Mouse (Mus musculus) lung, embryonic 15.5 days (tissue): ENCODE measurements around the gene Acss1. TPM values are rescaled to one million over a fixed set of nuclear protein-coding genes. Genes with fewer than 3 reads are reported as not detected.
A peak's percentile ranks its signal among the peaks of the same experiment; 100 is the strongest.

Source experiments
- ATAC-seq: fragments of 200-750 bp; cut with Nextera tagmentation; 2 replicates; pipeline ENCODE4 v1.8.0; 2017; ENCODE audit warnings: moderate number of reproducible peaks, borderline replicate concordance; ENCODE audit not compliant: low FRiP score, low TSS enrichment; ENCODE audit errors: extremely low read depth
- H3K27ac ChIP-seq: fragments of 300-500 bp; sonication (generic); 2 replicates; pipeline ENCODE4 v1.5.1; 2015; ENCODE audit warnings: moderate library complexity, mild to moderate bottlenecking, inconsistent platforms
- H3K27me3 ChIP-seq: fragments of 300-500 bp; sonication (generic); 2 replicates; pipeline ENCODE4 v1.6.1; 2015; ENCODE audit warnings: inconsistent platforms
- H3K36me3 ChIP-seq: fragments of 300-500 bp; sonication (generic); 2 replicates; pipeline ENCODE4 v1.6.1; 2015; ENCODE audit warnings: inconsistent platforms
- H3K4me1 ChIP-seq: fragments of 300-500 bp; sonication (generic); 2 replicates; pipeline ENCODE4 v1.6.1; 2015; ENCODE audit warnings: inconsistent platforms
- H3K4me2 ChIP-seq: fragments of 300-500 bp; sonication (generic); 2 replicates; pipeline ENCODE4 v1.6.1; 2015; ENCODE audit warnings: inconsistent platforms, mild to moderate bottlenecking, moderate library complexity
- H3K4me3 ChIP-seq: fragments of 300-500 bp; sonication (generic); 2 replicates; pipeline ENCODE4 v1.5.1; 2015; ENCODE audit warnings: mild to moderate bottlenecking, inconsistent platforms
- H3K9ac ChIP-seq: fragments of 300-500 bp; sonication (generic); 2 replicates; pipeline ENCODE4 v1.6.1; 2015; ENCODE audit warnings: inconsistent platforms
- H3K9me3 ChIP-seq: fragments of 300-500 bp; sonication (generic); 2 replicates; pipeline ENCODE4 v1.6.1; 2016; ENCODE audit warnings: inconsistent platforms
- WGBS: fragments of 180-500 bp; shearing (Covaris S2); methylation state at CpG from one replicate; pipeline ENCODE4 v1.1.7; 2015; 5-methylcytosine and 5-hydroxymethylcytosine counted together
- polyA plus RNA-seq: library from polyadenylated mRNA; unstranded; fragments of >200 nt; fragmentation: Nextera tagmentation; extraction: Ambion mirVana; gene quantifications from 2 replicates; pipeline ENCODE4 v1.2.1, GENCODE M21; 2015

Acss1 gene
- polyA plus RNA-seq, 1 experiment from 2014 or later, result 8.8 TPM

DNA sequence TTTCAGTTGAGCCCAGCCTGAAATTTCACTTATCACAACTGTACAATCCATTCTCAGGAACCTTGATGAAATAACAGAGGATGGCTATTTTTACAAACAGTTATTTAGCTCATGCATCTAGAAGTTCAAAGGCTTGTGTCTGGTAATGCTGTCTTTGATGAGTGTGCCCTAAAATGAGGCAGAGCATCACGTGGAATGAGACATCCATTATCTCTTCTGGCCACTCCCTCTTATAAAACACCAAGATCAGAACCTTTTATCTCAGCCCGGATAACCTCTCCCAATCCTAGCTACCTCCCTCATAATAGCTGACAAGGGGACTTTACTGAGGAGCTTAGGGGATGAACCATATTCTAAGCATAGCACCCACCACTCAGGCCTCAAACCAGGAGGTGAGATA lies 3.3 kb downstream of the Acss1 start:
- no peak for ATAC-seq
- Histone ChIP-seq H3K9ac (no peak overlapping the region), H3K4me3 (no peak overlapping the region), H3K9me3 (no peaks in the 10 kb centered on the region), H3K4me2 (no peak overlapping the region), H3K27ac (no peak overlapping the region), H3K36me3 (no peaks in the 10 kb centered on the region), H3K27me3 (peaks cover 10% of the 10 kb centered on the region; the same call in 1 of the 2 replicates), H3K4me1 (peaks cover 38% of the 10 kb centered on the region)
- 61% methylated on average over 2 of the region's 2 CpGs for WGBS

DNA sequence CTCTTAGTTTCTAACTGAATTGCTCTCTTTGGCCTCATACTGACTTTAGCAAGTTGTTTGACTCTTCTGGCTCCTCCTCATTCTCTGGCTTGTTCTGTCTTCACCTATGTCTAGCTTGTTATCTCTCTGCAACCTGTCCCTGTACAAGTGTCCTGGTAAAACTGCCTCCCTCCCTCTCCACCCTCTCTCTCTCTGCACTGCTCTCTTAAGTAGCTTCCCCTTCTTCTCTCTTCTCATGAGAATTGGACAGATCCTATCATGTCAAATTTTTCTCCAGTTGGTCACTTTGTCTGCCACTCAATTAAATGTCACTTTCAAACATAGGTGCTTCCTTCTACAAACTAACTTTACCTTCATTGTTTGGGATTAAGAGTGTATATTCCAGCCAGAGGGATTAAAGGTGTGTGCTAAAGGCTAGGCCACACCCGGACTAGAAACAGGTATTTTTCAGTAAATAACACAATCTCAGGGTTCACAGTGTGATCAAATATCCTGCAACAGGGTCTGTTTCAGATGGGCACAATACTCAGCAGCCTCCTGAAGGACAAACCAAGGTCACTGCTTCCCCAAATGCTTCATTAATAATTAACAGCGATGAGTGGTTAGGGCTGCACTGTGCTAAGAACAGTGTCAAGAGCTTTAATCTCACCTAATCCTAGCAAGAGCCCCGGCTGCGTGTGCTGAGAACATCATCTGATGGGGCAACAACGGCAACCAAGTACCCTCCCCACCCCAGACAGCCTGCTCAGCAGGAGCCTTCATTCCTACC lies 4.0 kb downstream of the Acss1 start:
- 69% methylated on average over 5 of the region's 5 CpGs for WGBS
- peaks cover 38% of the 10 kb centered on the region for H3K4me1 ChIP-seq
- no peak overlapping the region for H3K4me3 ChIP-seq
- H3K4me2 ChIP-seq, result no peak overlapping the region
- no peak overlapping the region for H3K9ac ChIP-seq
- peaks cover 10% of the 10 kb centered on the region; the same call in 1 of the 2 replicates for H3K27me3 ChIP-seq
- H3K27ac ChIP-seq, result peak overlapping the region; percentile 15; the same call in 1 of the 2 replicates
- no peak for ATAC-seq
- no peaks in the 10 kb centered on the region for H3K36me3 ChIP-seq
- H3K9me3 ChIP-seq, result no peaks in the 10 kb centered on the region

DNA sequence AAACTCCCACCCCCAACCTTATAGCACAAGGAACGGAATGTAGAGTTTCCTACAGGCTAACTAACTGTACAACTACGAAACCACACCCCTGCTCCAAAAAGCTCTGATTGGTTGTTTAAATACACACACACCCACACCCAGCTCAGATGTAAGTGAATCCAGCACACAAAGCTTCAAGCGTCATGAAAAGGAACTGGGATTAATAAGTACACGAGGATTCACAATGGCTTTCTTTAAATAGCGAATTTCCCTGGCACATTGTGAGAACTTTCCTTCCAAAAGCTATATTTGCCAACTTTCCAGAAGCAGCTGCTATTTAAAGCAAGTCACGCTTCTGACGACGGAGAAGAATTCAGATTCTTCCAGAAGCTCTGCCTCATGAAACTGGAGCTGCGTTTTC lies 5.0 kb downstream of the Acss1 start:
- H3K4me2 ChIP-seq, result 0 out of 2 replicates have a peak overlapping the region, but pooled peaks have one; percentile 2
- WGBS, result 31% methylated on average over 9 of the region's 9 CpGs
- no peak for ATAC-seq
- H3K4me3 ChIP-seq, result no peak overlapping the region
- H3K27me3 ChIP-seq, result peaks cover 10% of the 10 kb centered on the region; the same call in 1 of the 2 replicates
- no peaks in the 10 kb centered on the region for H3K9me3 ChIP-seq
- no peaks in the 10 kb centered on the region for H3K36me3 ChIP-seq
- peaks cover 30% of the 10 kb centered on the region for H3K4me1 ChIP-seq
- 0 out of 2 replicates have a peak overlapping the region, but pooled peaks have one; percentile 4 for H3K27ac ChIP-seq
- H3K9ac ChIP-seq, result no peak overlapping the region

DNA sequence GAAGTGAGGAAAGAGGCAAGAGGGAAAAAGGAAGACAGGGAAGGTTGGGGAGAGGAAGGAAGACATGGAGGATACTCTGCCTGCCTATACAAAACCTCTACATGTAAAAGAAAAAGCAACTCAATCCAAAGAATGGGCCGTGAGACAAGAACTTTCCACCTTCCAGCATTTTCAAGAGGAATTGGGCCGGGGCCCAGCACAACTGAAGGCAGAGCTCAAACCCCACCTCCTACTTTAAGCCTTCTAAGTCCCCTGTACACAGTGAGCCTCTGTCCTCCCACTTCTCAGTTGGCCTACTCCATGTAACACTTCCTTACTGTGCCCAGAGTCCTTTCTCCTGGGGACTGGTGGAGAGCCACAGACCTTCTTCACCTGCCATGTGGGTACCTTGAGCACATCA lies 6.3 kb downstream of the Acss1 start:
- Histone ChIP-seq H3K9ac (no peak overlapping the region), H3K27ac (no peak overlapping the region), H3K4me3 (no peak overlapping the region), H3K9me3 (no peaks in the 10 kb centered on the region), H3K4me2 (no peak overlapping the region), H3K4me1 (peaks cover 17% of the 10 kb centered on the region), H3K27me3 (peaks cover 4% of the 10 kb centered on the region; the same call in 1 of the 2 replicates), H3K36me3 (no peaks in the 10 kb centered on the region)
- WGBS, result 86% methylated on average over 2 of the region's 2 CpGs
- no peak for ATAC-seq

DNA sequence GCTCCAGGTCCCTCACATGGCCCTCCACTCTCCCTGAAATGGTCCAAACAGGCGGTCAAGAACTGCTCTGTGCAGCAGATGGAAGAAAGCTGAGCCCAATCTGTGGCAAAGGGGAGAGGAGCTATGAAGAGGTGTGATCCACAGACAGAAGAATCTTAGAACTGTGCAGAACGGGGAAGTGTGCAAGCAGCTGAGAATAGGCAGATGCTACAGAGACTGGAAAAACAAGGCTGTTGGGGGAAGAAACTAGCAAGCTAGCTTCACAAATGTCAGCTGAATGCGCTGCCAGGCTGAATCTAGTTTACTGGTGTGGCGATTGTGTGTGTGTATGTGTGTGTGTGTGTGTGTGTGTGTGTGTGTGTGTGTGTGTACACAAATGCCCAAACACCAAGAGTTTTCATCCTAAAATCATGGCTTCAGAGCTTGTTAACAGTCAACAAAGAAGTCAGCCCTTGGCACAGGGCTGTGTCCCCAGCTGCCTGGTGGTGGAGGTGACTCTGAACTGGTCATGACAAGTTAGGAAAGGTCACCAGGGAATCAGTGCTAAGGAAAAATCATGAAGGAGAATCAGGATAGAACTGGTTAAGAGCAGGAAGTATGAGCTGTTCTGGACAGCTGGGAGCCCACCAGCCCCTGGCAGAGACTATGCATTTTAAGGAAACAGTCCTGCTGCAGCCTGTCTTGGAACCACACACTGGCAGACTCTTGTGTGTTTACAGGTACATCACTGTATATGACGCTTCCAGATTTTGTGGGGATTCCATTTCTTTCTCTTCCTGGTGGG lies 7.4 kb downstream of the Acss1 start:
- no peaks in the 10 kb centered on the region for H3K27me3 ChIP-seq
- H3K27ac ChIP-seq, result no peak overlapping the region

DNA sequence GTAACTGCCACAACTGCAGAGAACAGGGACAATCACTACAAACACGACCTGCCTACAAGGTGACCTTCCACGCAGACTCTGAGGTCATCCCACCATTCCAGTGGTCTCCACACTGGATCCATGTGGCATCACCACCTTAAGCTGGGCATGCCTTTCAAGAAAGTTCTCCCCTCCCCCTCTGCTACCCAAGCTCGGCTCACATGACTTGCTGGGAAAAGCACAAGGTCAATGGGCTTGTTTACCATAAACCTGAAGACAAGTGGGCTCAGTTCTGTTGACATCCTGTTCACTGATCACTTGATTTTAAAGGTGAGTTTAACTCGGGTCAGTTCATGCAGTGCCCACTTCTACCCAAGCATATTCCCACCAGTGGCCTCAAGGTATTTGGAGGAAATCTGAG lies 8.3 kb downstream of the Acss1 start:
- Histone ChIP-seq H3K27me3 (no peaks in the 10 kb centered on the region), H3K36me3 (no peaks in the 10 kb centered on the region), H3K9me3 (no peaks in the 10 kb centered on the region), H3K4me3 (no peak overlapping the region), H3K9ac (no peak overlapping the region), H3K27ac (no peak overlapping the region), H3K4me2 (no peak overlapping the region), H3K4me1 (peaks cover 8% of the 10 kb centered on the region; the same call in 1 of the 2 replicates)
- ATAC-seq, result no peak
- WGBS, result 43% methylated on average over 4 of the region's 4 CpGs

More for the DNA sequence above, 7.4 kb downstream of the Acss1 start:
- no peaks in the 10 kb centered on the region for H3K9me3 ChIP-seq
- H3K4me3 ChIP-seq, result no peak overlapping the region
- H3K36me3 ChIP-seq, result no peaks in the 10 kb centered on the region
- 77% methylated on average over 5 of the region's 5 CpGs for WGBS
- ATAC-seq, result no peak
- H3K4me2 ChIP-seq, result no peak overlapping the region
- H3K9ac ChIP-seq, result no peak overlapping the region
- H3K4me1 ChIP-seq, result peaks cover 12% of the 10 kb centered on the region; the same call in 1 of the 2 replicates

DNA sequence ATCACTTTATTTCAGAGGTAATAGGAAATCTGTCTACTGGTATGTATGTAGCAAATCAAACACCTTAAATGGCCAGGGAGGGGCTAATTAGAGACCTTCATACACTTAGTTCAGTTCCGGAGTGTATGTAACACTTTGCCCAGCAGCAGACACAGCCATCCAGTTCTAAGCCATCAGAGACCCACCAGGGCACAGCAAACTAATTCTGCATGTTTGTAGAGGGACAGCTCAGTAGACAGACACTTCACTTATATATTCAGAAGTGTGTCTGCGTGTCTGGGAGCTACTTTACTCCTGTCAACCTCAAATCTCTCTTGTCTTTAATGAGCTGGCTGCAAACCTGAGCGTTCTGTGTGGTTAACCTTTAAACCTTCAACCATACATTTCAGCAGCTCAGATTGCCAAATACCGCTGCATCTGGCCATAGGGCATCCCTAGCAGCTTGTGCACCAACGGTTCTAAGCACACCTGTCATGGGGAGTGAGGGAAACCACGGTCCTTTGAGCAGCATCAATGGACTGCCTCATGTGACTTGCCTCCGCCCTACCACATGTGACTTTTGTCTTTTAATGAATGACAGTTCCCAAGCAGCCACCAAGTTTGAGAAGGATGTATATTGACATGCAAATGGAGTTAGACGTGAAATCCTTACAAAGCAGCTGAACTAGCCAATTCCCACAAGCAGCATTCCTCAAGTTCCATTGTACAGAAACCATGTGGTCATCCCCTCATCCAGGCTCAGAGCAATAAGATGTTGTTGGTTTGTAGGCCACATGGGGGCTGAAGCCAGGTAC lies 11.1 kb downstream of the Acss1 start:
- 63% methylated on average over 8 of the region's 8 CpGs for WGBS
- H3K9me3 ChIP-seq, result no peaks in the 10 kb centered on the region
- H3K4me1 ChIP-seq, result no peaks in the 10 kb centered on the region
- no peak overlapping the region for H3K27ac ChIP-seq
- no peak overlapping the region for H3K4me3 ChIP-seq
- ATAC-seq, result no peak
- no peaks in the 10 kb centered on the region for H3K36me3 ChIP-seq
- no peak overlapping the region for H3K9ac ChIP-seq
- H3K4me2 ChIP-seq, result no peak overlapping the region
- no peaks in the 10 kb centered on the region for H3K27me3 ChIP-seq

DNA sequence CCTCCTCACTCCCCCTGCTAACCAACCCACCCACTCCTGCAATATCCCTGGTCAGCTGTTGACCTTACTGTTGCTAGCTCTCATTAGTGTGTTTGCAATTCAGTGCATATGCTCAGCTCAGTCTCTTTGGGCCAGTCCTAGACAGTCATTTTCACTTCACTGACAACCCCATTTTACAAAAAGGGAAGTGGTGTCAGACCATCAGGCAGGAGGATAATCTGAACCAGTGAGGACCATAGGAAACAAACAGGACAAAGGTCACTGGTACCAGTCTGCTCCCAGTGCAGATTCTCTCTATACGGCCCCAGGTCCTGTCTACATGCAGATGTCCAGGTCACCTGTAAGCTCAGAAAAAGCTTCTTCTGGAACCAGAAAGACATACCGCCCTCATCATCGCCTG lies 12.2 kb downstream of the Acss1 start:
- Histone ChIP-seq H3K4me2 (no peak overlapping the region), H3K4me1 (no peaks in the 10 kb centered on the region), H3K9ac (no peak overlapping the region), H3K36me3 (no peaks in the 10 kb centered on the region), H3K27ac (no peak overlapping the region), H3K9me3 (no peaks in the 10 kb centered on the region), H3K27me3 (no peaks in the 10 kb centered on the region), H3K4me3 (no peak overlapping the region)
- 89% methylated on average over 3 of the region's 3 CpGs for WGBS
- ATAC-seq, result no peak

DNA sequence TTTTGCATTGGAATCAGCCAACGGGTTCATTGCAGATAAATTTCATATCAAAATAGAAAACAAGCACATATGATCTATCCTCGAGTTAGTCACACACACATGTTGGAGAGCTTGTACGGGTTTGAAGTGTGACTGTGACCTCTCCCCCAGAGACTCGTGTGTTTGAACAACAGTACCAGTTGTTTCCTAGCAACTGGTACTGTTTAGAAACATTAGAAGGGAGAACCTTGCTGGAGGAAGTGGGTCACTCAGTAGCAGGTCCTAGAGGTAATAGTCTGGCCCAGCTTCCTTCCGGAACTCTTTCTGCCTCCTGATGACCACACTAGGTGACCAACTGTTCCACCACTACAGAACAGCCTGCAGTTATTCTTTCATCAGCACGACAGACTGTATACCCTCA lies 13.0 kb downstream of the Acss1 start:
- no peak for ATAC-seq
- Histone ChIP-seq H3K9ac (no peak overlapping the region), H3K27ac (no peak overlapping the region), H3K36me3 (no peaks in the 10 kb centered on the region), H3K9me3 (no peaks in the 10 kb centered on the region), H3K27me3 (no peaks in the 10 kb centered on the region), H3K4me1 (no peaks in the 10 kb centered on the region), H3K4me2 (no peak overlapping the region), H3K4me3 (no peak overlapping the region)
- WGBS, result 69% methylated on average over 6 of the region's 6 CpGs

DNA sequence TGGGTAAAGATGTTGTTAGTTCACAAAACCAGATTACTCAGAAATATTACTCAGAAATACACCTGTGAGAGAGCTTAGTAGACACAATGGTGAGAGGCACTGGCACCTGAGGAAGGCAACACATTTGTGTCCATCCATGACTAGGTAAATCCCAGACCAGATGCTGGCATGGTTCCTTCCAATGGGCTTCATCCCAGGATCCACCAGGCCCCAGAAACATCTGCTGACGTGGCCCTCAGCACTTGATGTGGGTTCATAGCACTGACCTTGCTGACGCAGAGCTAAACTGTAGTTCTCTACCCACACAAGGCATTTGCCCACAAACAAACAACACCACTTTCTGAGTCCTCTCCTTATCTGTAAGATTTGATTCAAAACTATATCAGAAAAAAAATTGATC lies 13.5 kb downstream of the Acss1 start:
- 76% methylated on average over 2 of the region's 2 CpGs for WGBS
- Histone ChIP-seq H3K4me1 (no peaks in the 10 kb centered on the region), H3K4me2 (no peak overlapping the region), H3K27me3 (no peaks in the 10 kb centered on the region), H3K9ac (no peak overlapping the region), H3K27ac (no peak overlapping the region), H3K9me3 (no peaks in the 10 kb centered on the region), H3K4me3 (no peak overlapping the region), H3K36me3 (no peaks in the 10 kb centered on the region)
- no peak for ATAC-seq

DNA sequence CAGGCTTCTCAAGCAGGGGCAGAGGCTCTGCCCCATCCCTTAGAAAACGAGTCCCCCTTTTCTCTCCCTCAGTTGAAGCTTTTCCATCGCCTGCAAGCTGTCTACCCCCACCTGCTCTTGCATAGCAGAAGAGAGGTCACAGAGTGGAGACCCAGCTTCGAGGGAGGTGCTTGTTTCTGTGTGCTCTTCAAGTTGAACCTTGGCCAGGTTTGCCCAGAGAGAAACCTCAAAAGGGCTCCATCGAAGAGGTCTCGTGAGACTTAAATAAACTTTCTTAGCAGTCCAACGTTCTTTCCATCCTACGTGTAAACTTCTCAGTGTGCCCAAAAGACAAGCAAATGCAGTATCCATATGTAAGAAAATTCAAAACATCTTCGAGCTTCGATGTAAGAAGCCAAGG lies 16.9 kb downstream of the Acss1 start:
- WGBS, result 33% methylated on average over 9 of the region's 9 CpGs
- no peak for ATAC-seq
- Histone ChIP-seq H3K27me3 (no peaks in the 10 kb centered on the region), H3K36me3 (no peaks in the 10 kb centered on the region), H3K4me2 (no peak overlapping the region), H3K4me3 (no peak overlapping the region), H3K27ac (no peak overlapping the region), H3K9me3 (no peaks in the 10 kb centered on the region), H3K9ac (no peak overlapping the region), H3K4me1 (no peaks in the 10 kb centered on the region)
